Mouse (Mus musculus) midbrain, embryonic 14.5 days (tissue): ENCODE data around the gene Gm20388. TPM values are rescaled to one million over a fixed set of nuclear protein-coding genes. Genes with fewer than 3 reads are reported as not detected.
A peak's percentile ranks its signal among the peaks of the same experiment; 100 is the strongest.

ENCODE experiments used
- ATAC-seq: fragments of 200-750 bp; cut with Nextera tagmentation; 2 replicates; pipeline ENCODE4 v1.8.0; 2017; ENCODE audit warnings: moderate number of reproducible peaks, moderate library complexity; ENCODE audit not compliant: low FRiP score, low TSS enrichment
- DNase-seq: peaks from one replicate; pipeline ENCODE4 v3.0.0-alpha.2; 2015
- H3K27ac ChIP-seq: fragments of 300-500 bp; sonication (generic); replicated peaks from 2 replicates; pipeline ENCODE4 v1.5.1; 2014; ENCODE audit warnings: mild to moderate bottlenecking, low read depth, low read length, moderate library complexity
- H3K27me3 ChIP-seq: fragments of 300-500 bp; sonication (generic); 2 replicates; pipeline ENCODE4 v1.6.1; 2014; ENCODE audit warnings: low read length, control low read depth, mixed read lengths; ENCODE audit not compliant: control insufficient read depth, insufficient read depth
- H3K36me3 ChIP-seq: fragments of 300-500 bp; sonication (generic); 2 replicates; pipeline ENCODE4 v1.6.1; 2014; ENCODE audit warnings: low read length, control low read depth; ENCODE audit not compliant: control insufficient read depth, insufficient read depth
- H3K4me1 ChIP-seq: fragments of 300-500 bp; sonication (generic); 2 replicates; pipeline ENCODE4 v1.6.1; 2014; ENCODE audit warnings: mild to moderate bottlenecking, antibody characterized with exemption, low read length, control low read depth; ENCODE audit not compliant: control insufficient read depth, insufficient read depth
- H3K4me2 ChIP-seq: fragments of 300-500 bp; sonication (generic); 2 replicates; pipeline ENCODE4 v1.6.1; 2014; ENCODE audit warnings: mild to moderate bottlenecking, low read length, moderate library complexity
- H3K4me3 ChIP-seq: fragments of 300-500 bp; sonication (generic); replicated peaks from 2 replicates; pipeline ENCODE4 v1.5.1; 2014; ENCODE audit warnings: low read depth, low read length
- H3K9ac ChIP-seq: fragments of 300-500 bp; sonication (generic); replicated peaks from 2 replicates; pipeline ENCODE4 v1.6.1; 2014; ENCODE audit warnings: mild to moderate bottlenecking, low read length, moderate library complexity
- H3K9me3 ChIP-seq: fragments of 300-500 bp; sonication (generic); 2 replicates; pipeline ENCODE4 v1.6.1; 2016; ENCODE audit warnings: low read length, control low read depth, mixed read lengths; ENCODE audit not compliant: control insufficient read depth
- WGBS: fragments of 180-500 bp; shearing (Covaris S2); extraction: QIAGEN DNeasy Blood & Tissue Kit; methylation state at CpG from one replicate; pipeline ENCODE4 v1.1.7; 2014; 5-methylcytosine and 5-hydroxymethylcytosine counted together
- polyA plus RNA-seq: library from polyadenylated mRNA; unstranded; fragments of >200 nt; fragmentation: Nextera tagmentation; extraction: Ambion mirVana; gene quantifications from 2 replicates; pipeline ENCODE4 v1.2.1, GENCODE M21; 2014

Gene Gm20388
- polyA plus RNA-seq, 1 experiment from 2014 or later: 4.1 TPM

GRCm38 (mm10) chr8:122171823-122172222, 2261.2 kb downstream of the Gm20388 start:
- WGBS: 87% methylated on average over 4 of the region's 4 CpGs
- Histone ChIP-seq H3K4me2 (no peak overlapping the region), H3K36me3 (no peaks in the 10 kb centered on the region), H3K4me1 (no peaks in the 10 kb centered on the region), H3K9me3 (no peaks in the 10 kb centered on the region), H3K27me3 (no peaks in the 10 kb centered on the region), H3K27ac (no peak overlapping the region), H3K4me3 (no peak overlapping the region), H3K9ac (no peak overlapping the region)
- ATAC-seq (no peak), DNase-seq (no peak)

- Histone ChIP-seq H3K4me1 (no peaks in the 10 kb centered on the region), H3K4me3 (no peak overlapping the region), H3K9ac (no peak overlapping the region), H3K4me2 (no peak overlapping the region), H3K27me3 (no peaks in the 10 kb centered on the region), H3K9me3 (no peaks in the 10 kb centered on the region), H3K27ac (no peak overlapping the region), H3K36me3 (no peaks in the 10 kb centered on the region)
- WGBS: 50% methylated on average over 10 of the region's 10 CpGs
- ATAC-seq: no peak
- peak; percentile 4 for DNase-seq
These were observed 2263.7 kb downstream of the Gm20388 start for GRCm38 (mm10) chr8:122174133-122174930.

GRCm38 (mm10) chr8:122178392-122178890, 2267.8 kb downstream of the Gm20388 start:
- H3K27ac ChIP-seq: no peak overlapping the region
- ATAC-seq: no peak
- WGBS: 69% methylated on average over 4 of the region's 4 CpGs
- H3K4me1 ChIP-seq: no peaks in the 10 kb centered on the region
- no peak overlapping the region for H3K9ac ChIP-seq
- no peak overlapping the region for H3K4me3 ChIP-seq
- H3K4me2 ChIP-seq: no peak overlapping the region
- H3K9me3 ChIP-seq: no peaks in the 10 kb centered on the region
- H3K36me3 ChIP-seq: no peaks in the 10 kb centered on the region
- H3K27me3 ChIP-seq: no peaks in the 10 kb centered on the region
- no peak for DNase-seq

GRCm38 (mm10) chr8:122179354-122179753, 2268.7 kb downstream of the Gm20388 start:
- Histone ChIP-seq H3K4me3 (no peak overlapping the region), H3K27me3 (no peaks in the 10 kb centered on the region)
- 87% methylated on average over 7 of the region's 7 CpGs for WGBS

GRCm38 (mm10) chr8:122180116-122180515, 2269.5 kb downstream of the Gm20388 start:
- H3K36me3 ChIP-seq: no peaks in the 10 kb centered on the region
- H3K4me1 ChIP-seq: no peaks in the 10 kb centered on the region

More at GRCm38 (mm10) chr8:122179354-122179753, 2268.7 kb downstream of the Gm20388 start:
- H3K4me2 ChIP-seq: no peak overlapping the region
- no peaks in the 10 kb centered on the region for H3K4me1 ChIP-seq
- no peak for DNase-seq
- no peaks in the 10 kb centered on the region for H3K36me3 ChIP-seq
- H3K27ac ChIP-seq: no peak overlapping the region
- ATAC-seq: no peak
- no peak overlapping the region for H3K9ac ChIP-seq
- no peaks in the 10 kb centered on the region for H3K9me3 ChIP-seq

GRCm38 (mm10) chr8:122181414-122181813, 2270.8 kb downstream of the Gm20388 start:
- 83% methylated on average over 9 of the region's 9 CpGs for WGBS
- Histone ChIP-seq H3K4me3 (no peak overlapping the region), H3K27ac (no peak overlapping the region), H3K4me1 (no peaks in the 10 kb centered on the region), H3K4me2 (no peak overlapping the region), H3K9ac (no peak overlapping the region), H3K36me3 (no peaks in the 10 kb centered on the region), H3K9me3 (no peaks in the 10 kb centered on the region), H3K27me3 (no peaks in the 10 kb centered on the region)
- peak; percentile 3 for DNase-seq
- ATAC-seq: no peak

More at GRCm38 (mm10) chr8:122180116-122180515, 2269.5 kb downstream of the Gm20388 start:
- no peaks in the 10 kb centered on the region for H3K9me3 ChIP-seq
- no peak overlapping the region for H3K27ac ChIP-seq
- WGBS: 94% methylated on average over 9 of the region's 9 CpGs
- no peak overlapping the region for H3K4me2 ChIP-seq
- DNase-seq (no peak), ATAC-seq (no peak)
- no peaks in the 10 kb centered on the region for H3K27me3 ChIP-seq
- no peak overlapping the region for H3K9ac ChIP-seq
- H3K4me3 ChIP-seq: no peak overlapping the region

- DNase-seq: no peak
- Histone ChIP-seq H3K27me3 (no peaks in the 10 kb centered on the region), H3K9me3 (no peaks in the 10 kb centered on the region), H3K27ac (no peak overlapping the region), H3K36me3 (no peaks in the 10 kb centered on the region), H3K4me3 (no peak overlapping the region), H3K4me2 (no peak overlapping the region), H3K4me1 (no peaks in the 10 kb centered on the region), H3K9ac (no peak overlapping the region)
- ATAC-seq: no peak
- WGBS: 73% methylated on average over 9 of the region's 9 CpGs
These were observed 2271.3 kb downstream of the Gm20388 start for GRCm38 (mm10) chr8:122181991-122182390.

GRCm38 (mm10) chr8:122186363-122186974, 2275.8 kb downstream of the Gm20388 start:
- no peaks in the 10 kb centered on the region for H3K36me3 ChIP-seq

More at GRCm38 (mm10) chr8:122186363-122186974, 2275.8 kb downstream of the Gm20388 start:
- Histone ChIP-seq H3K4me1 (no peaks in the 10 kb centered on the region), H3K9me3 (no peaks in the 10 kb centered on the region), H3K27me3 (no peaks in the 10 kb centered on the region), H3K4me3 (no peak overlapping the region), H3K4me2 (no peak overlapping the region), H3K27ac (no peak overlapping the region), H3K9ac (no peak overlapping the region)
- ATAC-seq (no peak), DNase-seq (no peak)
- WGBS: 89% methylated on average over 19 of the region's 19 CpGs
